ENCODE assay signal across 11 mouse cellular contexts in genomic region chr10:21178711-21179110, GRCm38 (mm10). TPM values are rescaled to one million over a fixed set of nuclear protein-coding genes. Genes with fewer than 3 reads are reported as not detected.
A peak's percentile ranks its signal among the peaks of the same experiment; 100 is the strongest.
DNase-seq lines count a peak whose midpoint lies in the region; ATAC-seq and TF ChIP-seq lines count a peak whose summit lies in the region.
"Had no signal": no experiment of that assay in that cellular context is flagged by ENCODE, and none has a peak within 500 bp of the region (broad histone marks: within the 10 kb centered on the region; RNA-seq: fewer than 3 reads in every experiment).

No protein-coding gene starts in this region.

- 0 out of 2 replicates have a peak, but pooled peaks have one; percentile 10 for TF ChIP-seq CTCF in lung, adult 2 months (IDR thresholded peaks at IDR 0.05; ENCODE audit: insufficient read depth, low read length)
- TF ChIP-seq CTCF in E14TG2a.4 (conservative IDR thresholded peaks at IDR 0.05; ENCODE audit: low read length): peak; percentile 87
- peak; percentile 41 for TF ChIP-seq CTCF in liver, embryonic 14.5 days (IDR thresholded peaks at IDR 0.05; ENCODE audit: low read depth)

- no peaks in the 10 kb centered on the region for H3K9me3 ChIP-seq in E14TG2a.4 (ENCODE audit: low read length)
- no peaks in the 10 kb centered on the region for H3K9me3 ChIP-seq in liver, embryonic 14.5 days (ENCODE audit: control insufficient read depth, low read length)

- H3K4me3 ChIP-seq in lung, adult 2 months (replicated peaks; ENCODE audit: extremely low read depth, low read depth, low read length): no peak overlapping the region
- H3K4me3 ChIP-seq in E14TG2a.4 (replicated peaks; ENCODE audit: low read length): 0 out of 2 replicates have a peak overlapping the region, but pooled peaks have one; percentile 1
- H3K4me3 ChIP-seq in liver, embryonic 14.5 days (ENCODE audit: insufficient read depth in 1 of 2, low read depth in 2 of 2, low read length in 2 of 2): no peak overlapping the region
- H3K4me3 ChIP-seq: gastrocnemius, adult 2 months had no signal

- no peaks in the 10 kb centered on the region for H3K27me3 ChIP-seq in E14TG2a.4 (ENCODE audit: insufficient read depth, low read length)
- no peaks in the 10 kb centered on the region for H3K27me3 ChIP-seq in liver, embryonic 14.5 days (ENCODE audit: control insufficient read depth, insufficient read depth, low read length)

- no peak for ATAC-seq in liver, embryonic 14.5 days (ENCODE audit: insufficient read depth)

- no peak overlapping the region for H3K9ac ChIP-seq in liver, embryonic 14.5 days (replicated peaks)

- no peak for TF ChIP-seq EP300 in liver, embryonic 14.5 days (IDR thresholded peaks at IDR 0.05; ENCODE audit: low read depth)

- TF ChIP-seq POLR2A in lung, adult 2 months (IDR thresholded peaks at IDR 0.05; ENCODE audit: borderline replicate concordance, extremely low read depth, low read depth, low read length): no peak

- H3K36me3 ChIP-seq in E14TG2a.4 (ENCODE audit: insufficient read depth, low read length): no peaks in the 10 kb centered on the region
- H3K36me3 ChIP-seq in liver, embryonic 14.5 days (replicated peaks; ENCODE audit: control insufficient read depth, insufficient read depth, low read depth): no peaks in the 10 kb centered on the region

- no peak for DNase-seq in lung, adult 2 months
- no peak for DNase-seq in lung, adult 18-20 months
- DNase-seq in WW6 (ENCODE audit: low read depth, low spot score): peak; percentile 53
- no peak for DNase-seq in liver, embryonic 14.5 days (ENCODE audit: low read depth in 3 of 3, low spot score in 3 of 3)
- DNase-seq in gastrocnemius, adult 18-20 months (ENCODE audit: low spot score): no peak
- no peak for DNase-seq in layer of hippocampus, adult 9-11 months
- DNase-seq in layer of hippocampus, adult 8-10 months (ENCODE audit: low spot score in 2 of 2): no peak
- DNase-seq: adrenal gland, postnatal 14 days; gastrocnemius, adult 2 months; heart, postnatal 4 days had no signal

- no peak overlapping the region for H3K4me2 ChIP-seq in liver, embryonic 14.5 days (ENCODE audit: low read depth)

- 39% methylated on average over 5 of the region's 5 CpGs for WGBS in lung, adult 2 months
- WGBS in liver, embryonic 14.5 days (ENCODE audit: insufficient replicate concordance): 32% methylated on average over 5 of the region's 5 CpGs

- H3K27ac ChIP-seq in liver, embryonic 14.5 days: no peak overlapping the region
- H3K27ac ChIP-seq: gastrocnemius, adult 2 months had no signal

- H3K4me1 ChIP-seq in lung, adult 2 months (ENCODE audit: control insufficient read depth, insufficient read depth, low read length): no peaks in the 10 kb centered on the region
- peaks cover 7% of the 10 kb centered on the region for H3K4me1 ChIP-seq in E14TG2a.4 (replicated peaks; ENCODE audit: low read depth, low read length)
- no peaks in the 10 kb centered on the region for H3K4me1 ChIP-seq in liver, embryonic 14.5 days (replicated peaks; ENCODE audit: control insufficient read depth in 2 of 2, insufficient read depth in 2 of 2, low read length in 1 of 2)

RNA-seq across cellular contexts. Expression of gene Myb, which starts 17.9 kb away (rescaled TPM):
- 4.6 and 5.1 TPM in 2 replicates for polyA plus RNA-seq in lung, adult 2 months (2012; rRNA removed)
- polyA plus RNA-seq in liver, embryonic 14.5 days (2012; rRNA removed): 14.1 and 16.9 TPM in 2 replicates
- polyA plus RNA-seq in liver, embryonic 14.5 days (2014; fragmentation: Nextera tagmentation; extraction: Ambion mirVana): 11.7 and 13.6 TPM in 2 replicates
- under 1 TPM in 1 of 2 experiments, not detected in 1; 0.14 TPM for total RNA-seq in gastrocnemius, adult 18-20 months (2021)
- under 1 TPM; 0.54 to 0.71 (median 0.63) TPM for total RNA-seq in layer of hippocampus, adult 8-10 months (2022)
- total RNA-seq: gastrocnemius, adult 2 months had no signal

Comparison
In these comparisons a context has a peak if more than half of its experiments do, and no peak if none do; other contexts are left out.
1. CTCF ChIP-seq: peak in every context shown above with its lines; median percentile 87 in E14TG2a.4; 41 in liver, embryonic 14.5 days; 10 in lung, adult 2 months.